Mouse (Mus musculus) testis, adult 2 months (tissue): ENCODE measurements around the gene Uvrag. TPM values are rescaled to one million over a fixed set of nuclear protein-coding genes. Genes with fewer than 3 reads are reported as not detected.

Source experiments
- H3K27ac ChIP-seq: fragments of 200-500 bp; 2 replicates; pipeline ENCODE4 v1.5.1; 2012; ENCODE audit warnings: low read depth, low read length; ENCODE audit not compliant: control insufficient read depth, insufficient read depth
- H3K27me3 ChIP-seq: fragments of 200-500 bp; 2 replicates; pipeline ENCODE4 v1.6.1; 2012; ENCODE audit warnings: mild to moderate bottlenecking, low read length, moderate library complexity; ENCODE audit not compliant: control insufficient read depth, insufficient read depth
- H3K36me3 ChIP-seq: fragments of 200-500 bp; 2 replicates; pipeline ENCODE4 v1.6.1; 2012; ENCODE audit warnings: mild to moderate bottlenecking, low read length; ENCODE audit not compliant: control insufficient read depth, insufficient read depth
- H3K4me1 ChIP-seq: fragments of 200-500 bp; 2 replicates; pipeline ENCODE4 v1.6.1; 2012; ENCODE audit warnings: low read length; ENCODE audit not compliant: control insufficient read depth, insufficient read depth
- H3K4me3 ChIP-seq: fragments of 200-500 bp; 2 replicates; pipeline ENCODE4 v1.5.1; 2012; ENCODE audit warnings: low read depth, mild to moderate bottlenecking, low read length, moderate library complexity, mixed read lengths; ENCODE audit not compliant: control insufficient read depth
- CTCF ChIP-seq: fragments of 200-500 bp; IDR thresholded peaks from 2 replicates; pipeline ENCODE4 v1.5.1; 2012; ENCODE audit warnings: low read depth, mild to moderate bottlenecking, inconsistent platforms, low read length, moderate library complexity; ENCODE audit not compliant: control insufficient read depth, insufficient read depth, insufficient replicate concordance
- POLR2A ChIP-seq: fragments of 200-500 bp; IDR thresholded peaks from 2 replicates; pipeline ENCODE4 v1.6.1; 2012; ENCODE audit warnings: low read depth, mild to moderate bottlenecking, inconsistent platforms, low read length, moderate library complexity; ENCODE audit not compliant: control insufficient read depth
- polyA plus RNA-seq: library from polyadenylated mRNA; depleted of rRNA; stranded (reverse); fragments of >200 nt; gene quantifications from 2 replicates; pipeline ENCODE4 v1.2.3, GENCODE M21; 2012

The Uvrag gene
- polyA plus RNA-seq, 1 experiment, result 2.6 TPM

DNA sequence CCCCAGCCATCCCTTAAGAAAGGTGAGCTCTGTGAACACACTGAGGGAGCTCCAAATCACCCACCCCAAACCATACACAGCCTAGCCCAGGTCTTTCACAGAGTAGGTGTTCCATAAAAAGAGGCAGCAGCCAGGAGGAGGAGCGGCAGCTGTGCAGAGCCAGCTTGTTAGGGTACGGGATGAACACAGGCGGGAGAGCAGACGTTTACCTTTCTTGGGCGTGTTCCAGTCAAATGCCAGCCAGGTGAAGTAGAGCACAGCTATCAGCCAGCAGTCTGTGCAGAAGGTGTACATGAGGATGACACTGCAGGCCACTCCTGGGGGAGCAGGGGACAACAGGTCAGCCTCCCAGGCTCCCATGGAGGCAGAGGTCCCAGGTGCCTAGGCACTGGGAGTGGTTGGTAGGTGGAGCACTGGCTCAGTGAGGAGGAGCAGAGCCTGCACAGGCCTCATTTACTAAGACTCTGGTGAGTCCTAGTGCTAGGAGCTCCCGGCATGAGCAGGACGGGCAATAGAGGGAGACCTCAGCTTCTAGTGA lies 24.0 kb upstream of the Uvrag start:
- H3K4me1 ChIP-seq, result no peaks in the 10 kb centered on the region
- H3K4me3 ChIP-seq, result no peak overlapping the region
- no peaks in the 10 kb centered on the region for H3K27me3 ChIP-seq
- no peak overlapping the region for H3K27ac ChIP-seq
- TF ChIP-seq POLR2A (no peak), CTCF (no peak)
- no peaks in the 10 kb centered on the region for H3K36me3 ChIP-seq

DNA sequence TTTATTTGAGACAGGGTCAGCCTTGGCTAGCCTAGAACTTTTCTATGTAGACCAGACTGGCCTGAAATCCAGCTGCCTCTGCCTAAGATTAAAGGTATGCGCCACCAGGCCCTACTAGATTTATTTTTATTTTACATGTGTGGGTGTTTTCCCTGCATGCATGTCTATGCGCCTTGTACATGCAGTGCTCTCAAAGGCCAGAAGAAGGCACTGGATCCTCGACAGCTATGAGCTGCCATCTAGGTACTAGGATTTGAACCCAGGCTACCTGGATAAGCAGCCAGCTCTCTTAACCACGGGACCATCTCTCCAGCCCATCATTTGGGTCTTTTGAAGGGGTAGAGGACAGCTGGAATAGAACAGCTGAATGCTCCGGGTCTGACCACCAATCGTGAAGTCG lies 21.5 kb upstream of the Uvrag start:
- TF ChIP-seq POLR2A (no peak), CTCF (no peak)
- H3K4me1 ChIP-seq, result no peaks in the 10 kb centered on the region
- no peak overlapping the region for H3K27ac ChIP-seq
- H3K4me3 ChIP-seq, result no peak overlapping the region
- no peaks in the 10 kb centered on the region for H3K27me3 ChIP-seq
- no peaks in the 10 kb centered on the region for H3K36me3 ChIP-seq

DNA sequence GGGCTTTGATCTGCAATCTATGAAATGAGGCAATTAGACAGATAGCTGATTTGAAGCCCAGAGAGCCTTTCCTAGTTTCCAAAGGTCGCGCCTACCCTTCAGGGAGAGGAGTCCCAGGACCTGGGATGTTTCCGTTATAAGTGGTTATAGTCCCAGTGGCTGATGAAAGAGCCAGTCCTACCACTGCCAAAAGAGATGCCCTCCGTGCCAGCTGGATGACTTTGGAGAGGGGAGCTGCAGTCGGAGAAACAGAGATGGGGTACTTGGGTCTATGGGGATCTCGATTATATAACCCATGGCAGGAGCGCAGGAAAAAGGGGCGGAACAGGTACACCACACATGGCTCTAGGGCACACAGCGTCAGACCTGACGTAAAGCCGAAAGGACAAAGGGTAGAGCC lies 21.0 kb upstream of the Uvrag start:
- H3K27ac ChIP-seq, result no peak overlapping the region
- no peaks in the 10 kb centered on the region for H3K36me3 ChIP-seq
- no peak overlapping the region for H3K4me3 ChIP-seq
- TF ChIP-seq CTCF (no peak), POLR2A (no peak)
- H3K4me1 ChIP-seq, result no peaks in the 10 kb centered on the region
- H3K27me3 ChIP-seq, result no peaks in the 10 kb centered on the region

DNA sequence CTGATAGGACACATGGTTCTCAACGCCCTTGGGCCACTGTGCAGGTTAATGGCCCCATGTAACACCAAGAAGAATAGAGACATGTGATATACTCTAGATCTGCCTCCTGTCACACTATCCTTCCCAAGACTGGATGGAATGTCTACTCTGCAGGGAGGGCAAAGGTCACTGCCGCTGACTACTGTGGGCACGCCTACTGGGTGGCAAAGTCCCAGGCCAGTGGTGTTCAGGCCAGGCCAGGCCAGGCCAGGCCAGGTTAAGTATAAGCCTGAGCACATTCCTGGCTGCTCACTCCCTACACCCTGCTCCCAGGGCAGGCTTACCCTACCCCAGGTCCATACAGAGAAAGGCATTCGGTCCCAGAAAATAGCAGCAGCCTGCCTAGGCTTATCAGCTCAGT lies 20.6 kb upstream of the Uvrag start:
- Histone ChIP-seq H3K4me3 (no peak overlapping the region), H3K4me1 (no peaks in the 10 kb centered on the region), H3K36me3 (no peaks in the 10 kb centered on the region), H3K27ac (no peak overlapping the region), H3K27me3 (no peaks in the 10 kb centered on the region)
- TF ChIP-seq CTCF (no peak), POLR2A (no peak)

DNA sequence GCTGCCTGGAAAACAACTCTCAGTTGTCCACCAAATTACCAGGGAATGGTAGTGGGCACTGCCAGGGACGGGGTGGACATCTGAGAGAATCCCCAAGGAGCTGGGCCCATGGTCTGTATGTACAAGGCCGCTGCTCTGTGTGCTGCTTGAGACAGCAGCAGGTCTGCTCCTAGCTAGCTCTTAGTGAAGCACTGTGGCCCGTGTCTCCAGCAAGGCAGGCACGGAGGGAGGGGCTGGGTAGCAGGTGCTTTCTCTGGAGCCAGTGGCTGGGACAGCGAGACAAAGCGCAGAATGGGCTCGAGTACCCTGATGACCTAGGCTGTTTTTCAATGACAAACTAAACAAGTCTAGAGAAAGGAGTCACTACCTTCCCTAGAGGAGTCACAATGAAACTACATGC lies 20.1 kb upstream of the Uvrag start:
- Histone ChIP-seq H3K36me3 (no peaks in the 10 kb centered on the region), H3K27ac (no peak overlapping the region), H3K27me3 (no peaks in the 10 kb centered on the region), H3K4me1 (no peaks in the 10 kb centered on the region), H3K4me3 (no peak overlapping the region)
- no peak for TF ChIP-seq POLR2A
- TF ChIP-seq CTCF, result no peak

DNA sequence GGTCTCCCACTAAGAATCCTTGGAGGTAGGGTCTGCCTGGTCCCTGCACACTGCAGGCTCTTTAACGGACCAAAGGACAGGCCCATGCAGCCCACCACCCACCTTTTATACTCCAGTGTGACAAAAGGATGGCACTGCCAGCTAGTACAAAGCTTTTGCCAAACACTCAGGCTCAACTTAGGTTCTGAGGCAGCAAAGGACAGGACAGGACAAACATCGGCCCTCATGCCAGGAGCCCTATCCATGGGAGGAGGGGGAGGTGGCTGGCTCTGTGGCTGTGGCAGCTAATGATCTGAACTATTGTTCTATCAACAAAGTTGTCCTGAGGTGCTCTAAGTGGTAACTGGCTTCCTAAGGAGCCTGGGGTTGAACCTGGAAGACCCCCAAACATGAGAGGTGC lies 18.5 kb upstream of the Uvrag start:
- no peak overlapping the region for H3K27ac ChIP-seq
- no peak overlapping the region for H3K4me3 ChIP-seq
- TF ChIP-seq CTCF, result no peak
- H3K36me3 ChIP-seq, result no peaks in the 10 kb centered on the region
- H3K27me3 ChIP-seq, result no peaks in the 10 kb centered on the region
- peaks cover 2% of the 10 kb centered on the region; the same call in 1 of the 2 replicates for H3K4me1 ChIP-seq

DNA sequence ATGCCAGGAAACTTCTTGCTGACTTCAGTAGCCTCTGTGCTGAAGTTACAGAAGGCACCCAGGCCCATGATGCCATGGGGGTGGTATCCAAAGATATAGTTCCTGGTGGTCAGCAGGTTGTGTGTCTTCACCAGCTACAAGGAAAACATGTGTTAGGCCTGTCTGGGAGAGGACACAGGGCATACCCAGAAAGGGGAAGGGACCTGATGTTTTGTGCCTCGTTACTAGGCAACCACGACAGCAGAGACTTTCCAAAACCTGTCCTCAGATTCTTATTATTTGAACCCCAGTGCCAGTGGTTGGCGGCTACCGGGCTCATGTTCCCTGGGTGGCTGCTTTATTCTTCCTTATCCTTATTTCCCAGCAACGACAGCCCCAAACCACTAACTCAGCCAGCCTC lies 18.0 kb upstream of the Uvrag start:
- no peak overlapping the region for H3K4me3 ChIP-seq
- H3K27me3 ChIP-seq, result no peaks in the 10 kb centered on the region
- no peak overlapping the region for H3K27ac ChIP-seq
- no peaks in the 10 kb centered on the region for H3K36me3 ChIP-seq
- H3K4me1 ChIP-seq, result peaks cover 2% of the 10 kb centered on the region; the same call in 1 of the 2 replicates
- no peak for TF ChIP-seq CTCF
- no peak for TF ChIP-seq POLR2A

DNA sequence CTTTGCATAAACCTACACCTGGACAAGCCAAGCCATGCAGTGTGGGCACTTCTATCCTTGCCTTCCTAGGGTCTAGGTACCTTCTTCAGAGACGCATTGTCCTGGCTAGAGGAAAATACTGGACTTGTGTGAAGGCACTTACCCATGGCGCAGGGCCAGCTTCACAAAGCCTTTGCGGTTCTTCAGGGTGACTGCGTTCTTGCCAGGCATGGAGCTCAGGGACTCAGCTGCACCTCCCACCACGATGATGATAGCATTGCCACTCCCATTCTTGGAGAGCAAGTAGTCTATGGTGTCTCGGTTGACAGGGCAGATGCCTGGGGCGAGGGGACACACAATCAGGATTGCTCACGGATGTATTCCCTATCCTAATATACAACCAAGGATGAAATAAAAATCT lies 17.1 kb upstream of the Uvrag start:
- Histone ChIP-seq H3K4me1 (peaks cover 2% of the 10 kb centered on the region; the same call in 1 of the 2 replicates), H3K36me3 (no peaks in the 10 kb centered on the region), H3K27me3 (no peaks in the 10 kb centered on the region), H3K27ac (no peak overlapping the region), H3K4me3 (no peak overlapping the region)
- no peak for TF ChIP-seq POLR2A
- TF ChIP-seq CTCF, result no peak
